Mouse (Mus musculus): ENCODE measurements around the gene Nav2. TPM values are rescaled to one million over a fixed set of nuclear protein-coding genes. Genes with fewer than 3 reads are reported as not detected.

The Nav2 gene
- polyA plus RNA-seq, 1 experiment from 2014 or later: 22.5 TPM

- no peaks in the 10 kb centered on the region for H3K9me3 ChIP-seq (ENCODE audit: control insufficient read depth, low read length)
Observed at GRCm38 (mm10) chr7:49247744-49248331, 339.3 kb downstream of the Nav2 start.

GRCm38 (mm10) chr7:49248333-49249086 lies 340.0 kb downstream of the Nav2 start:
- peak overlapping the region; percentile 99 for H3K4me2 ChIP-seq (ENCODE audit: low read length)
- peaks cover 21% of the 10 kb centered on the region for H3K4me1 ChIP-seq (ENCODE audit: control insufficient read depth, insufficient read depth, low read length)
- no peak overlapping the region; the same call in 1 of the 2 replicates for H3K9ac ChIP-seq (replicated peaks; ENCODE audit: low read length)
- peaks cover 17% of the 10 kb centered on the region; the same call in 1 of the 2 replicates for H3K27me3 ChIP-seq (ENCODE audit: control insufficient read depth, insufficient read depth, low read length)
- no peaks in the 10 kb centered on the region for H3K36me3 ChIP-seq (ENCODE audit: control insufficient read depth, insufficient read depth, low read length)
- DNase-seq (no peak), ATAC-seq (ENCODE audit: low FRiP score, low TSS enrichment) (no peak)
- WGBS: 51% methylated on average over 14 of the region's 14 CpGs
- H3K27ac ChIP-seq (replicated peaks; ENCODE audit: low read depth, low read length): no peak overlapping the region
- H3K9me3 ChIP-seq (ENCODE audit: control insufficient read depth, low read length): no peaks in the 10 kb centered on the region
- peak overlapping the region; percentile 55 for H3K4me3 ChIP-seq (replicated peaks; ENCODE audit: low read depth, low read length)

More at GRCm38 (mm10) chr7:49247744-49248331, 339.3 kb downstream of the Nav2 start:
- Histone ChIP-seq H3K36me3 (ENCODE audit: control insufficient read depth, insufficient read depth, low read length) (no peaks in the 10 kb centered on the region), H3K4me1 (ENCODE audit: control insufficient read depth, insufficient read depth, low read length) (peaks cover 21% of the 10 kb centered on the region), H3K27me3 (ENCODE audit: control insufficient read depth, insufficient read depth, low read length) (peaks cover 17% of the 10 kb centered on the region; the same call in 1 of the 2 replicates), H3K9ac (replicated peaks; ENCODE audit: low read length) (no peak overlapping the region; the same call in 1 of the 2 replicates), H3K4me3 (replicated peaks; ENCODE audit: low read depth, low read length) (peak overlapping the region; percentile 55), H3K27ac (replicated peaks; ENCODE audit: low read depth, low read length) (no peak overlapping the region), H3K4me2 (ENCODE audit: low read length) (peak overlapping the region; percentile 99)
- ATAC-seq (ENCODE audit: low FRiP score, low TSS enrichment): no peak
- DNase-seq: peak; percentile 39
- 38% methylated on average over 8 of the region's 8 CpGs for WGBS

GRCm38 (mm10) chr7:49249462-49249861 lies 340.9 kb downstream of the Nav2 start:
- Histone ChIP-seq H3K27ac (replicated peaks; ENCODE audit: low read depth, low read length) (no peak overlapping the region), H3K4me3 (replicated peaks; ENCODE audit: low read depth, low read length) (no peak overlapping the region), H3K9ac (replicated peaks; ENCODE audit: low read length) (no peak overlapping the region), H3K4me1 (ENCODE audit: control insufficient read depth, insufficient read depth, low read length) (peaks cover 21% of the 10 kb centered on the region), H3K27me3 (ENCODE audit: control insufficient read depth, insufficient read depth, low read length) (peaks cover 17% of the 10 kb centered on the region; the same call in 1 of the 2 replicates), H3K4me2 (ENCODE audit: low read length) (peak overlapping the region; percentile 99; the same call in 1 of the 2 replicates), H3K36me3 (ENCODE audit: control insufficient read depth, insufficient read depth, low read length) (no peaks in the 10 kb centered on the region), H3K9me3 (ENCODE audit: control insufficient read depth, low read length) (no peaks in the 10 kb centered on the region)
- 87% methylated on average over 2 of the region's 2 CpGs for WGBS
- ATAC-seq (ENCODE audit: low FRiP score, low TSS enrichment): no peak
- DNase-seq: no peak

GRCm38 (mm10) chr7:49249996-49250395 lies 341.5 kb downstream of the Nav2 start:
- Histone ChIP-seq H3K4me1 (ENCODE audit: control insufficient read depth, insufficient read depth, low read length) (peaks cover 21% of the 10 kb centered on the region), H3K27ac (replicated peaks; ENCODE audit: low read depth, low read length) (no peak overlapping the region), H3K4me3 (replicated peaks; ENCODE audit: low read depth, low read length) (no peak overlapping the region), H3K4me2 (ENCODE audit: low read length) (peak overlapping the region; percentile 33), H3K9ac (replicated peaks; ENCODE audit: low read length) (no peak overlapping the region; the same call in 1 of the 2 replicates), H3K36me3 (ENCODE audit: control insufficient read depth, insufficient read depth, low read length) (no peaks in the 10 kb centered on the region), H3K9me3 (ENCODE audit: control insufficient read depth, low read length) (no peaks in the 10 kb centered on the region), H3K27me3 (ENCODE audit: control insufficient read depth, insufficient read depth, low read length) (peaks cover 17% of the 10 kb centered on the region; the same call in 1 of the 2 replicates)
- WGBS: 10% methylated on average over 9 of the region's 9 CpGs
- ATAC-seq (ENCODE audit: low FRiP score, low TSS enrichment) (no peak), DNase-seq (peak; percentile 93)

- 94% methylated on average over 13 of the region's 13 CpGs for WGBS
- no peak overlapping the region for H3K4me3 ChIP-seq (replicated peaks; ENCODE audit: low read depth, low read length)
- peaks cover 17% of the 10 kb centered on the region; the same call in 1 of the 2 replicates for H3K27me3 ChIP-seq (ENCODE audit: control insufficient read depth, insufficient read depth, low read length)
- H3K9ac ChIP-seq (replicated peaks; ENCODE audit: low read length): no peak overlapping the region
- H3K4me1 ChIP-seq (ENCODE audit: control insufficient read depth, insufficient read depth, low read length): peaks cover 21% of the 10 kb centered on the region
- no peak for ATAC-seq (ENCODE audit: low FRiP score, low TSS enrichment)
- no peak overlapping the region for H3K4me2 ChIP-seq (ENCODE audit: low read length)
- no peaks in the 10 kb centered on the region for H3K9me3 ChIP-seq (ENCODE audit: control insufficient read depth, low read length)
- DNase-seq: no peak
- H3K36me3 ChIP-seq (ENCODE audit: control insufficient read depth, insufficient read depth, low read length): no peaks in the 10 kb centered on the region
- no peak overlapping the region for H3K27ac ChIP-seq (replicated peaks; ENCODE audit: low read depth, low read length)
Observed at GRCm38 (mm10) chr7:49250581-49251307, 342.2 kb downstream of the Nav2 start.

GRCm38 (mm10) chr7:49251308-49251638 lies 342.8 kb downstream of the Nav2 start:
- no peak overlapping the region for H3K27ac ChIP-seq (replicated peaks; ENCODE audit: low read depth, low read length)
- H3K4me3 ChIP-seq (replicated peaks; ENCODE audit: low read depth, low read length): no peak overlapping the region
- H3K4me1 ChIP-seq (ENCODE audit: control insufficient read depth, insufficient read depth, low read length): peaks cover 21% of the 10 kb centered on the region
- no peak overlapping the region for H3K4me2 ChIP-seq (ENCODE audit: low read length)
- ATAC-seq (ENCODE audit: low FRiP score, low TSS enrichment) (no peak), DNase-seq (no peak)
- H3K27me3 ChIP-seq (ENCODE audit: control insufficient read depth, insufficient read depth, low read length): peaks cover 17% of the 10 kb centered on the region; the same call in 1 of the 2 replicates
- 65% methylated on average over 10 of the region's 10 CpGs for WGBS
- H3K36me3 ChIP-seq (ENCODE audit: control insufficient read depth, insufficient read depth, low read length): no peaks in the 10 kb centered on the region
- no peaks in the 10 kb centered on the region for H3K9me3 ChIP-seq (ENCODE audit: control insufficient read depth, low read length)
- no peak overlapping the region for H3K9ac ChIP-seq (replicated peaks; ENCODE audit: low read length)

- Histone ChIP-seq H3K4me1 (ENCODE audit: control insufficient read depth, insufficient read depth, low read length) (peaks cover 18% of the 10 kb centered on the region), H3K9me3 (ENCODE audit: control insufficient read depth, low read length) (no peaks in the 10 kb centered on the region), H3K27me3 (ENCODE audit: control insufficient read depth, insufficient read depth, low read length) (peaks cover 11% of the 10 kb centered on the region; the same call in 1 of the 2 replicates), H3K9ac (replicated peaks; ENCODE audit: low read length) (no peak overlapping the region), H3K36me3 (ENCODE audit: control insufficient read depth, insufficient read depth, low read length) (no peaks in the 10 kb centered on the region), H3K27ac (replicated peaks; ENCODE audit: low read depth, low read length) (no peak overlapping the region), H3K4me3 (replicated peaks; ENCODE audit: low read depth, low read length) (no peak overlapping the region), H3K4me2 (ENCODE audit: low read length) (no peak overlapping the region)
- DNase-seq (no peak), ATAC-seq (ENCODE audit: low FRiP score, low TSS enrichment) (no peak)
- 93% methylated on average over 7 of the region's 7 CpGs for WGBS
Observed at GRCm38 (mm10) chr7:49252444-49252843, 343.9 kb downstream of the Nav2 start.

GRCm38 (mm10) chr7:49252902-49253301 lies 344.4 kb downstream of the Nav2 start:
- no peak for ATAC-seq (ENCODE audit: low FRiP score, low TSS enrichment)
- no peak overlapping the region for H3K27ac ChIP-seq (replicated peaks; ENCODE audit: low read depth, low read length)
- H3K4me1 ChIP-seq (ENCODE audit: control insufficient read depth, insufficient read depth, low read length): peaks cover 13% of the 10 kb centered on the region
- H3K9ac ChIP-seq (replicated peaks; ENCODE audit: low read length): no peak overlapping the region
- WGBS: 67% methylated on average over 6 of the region's 6 CpGs
- no peaks in the 10 kb centered on the region for H3K9me3 ChIP-seq (ENCODE audit: control insufficient read depth, low read length)
- DNase-seq: no peak
- H3K4me3 ChIP-seq (replicated peaks; ENCODE audit: low read depth, low read length): no peak overlapping the region
- peaks cover 7% of the 10 kb centered on the region; the same call in 1 of the 2 replicates for H3K27me3 ChIP-seq (ENCODE audit: control insufficient read depth, insufficient read depth, low read length)
- H3K36me3 ChIP-seq (ENCODE audit: control insufficient read depth, insufficient read depth, low read length): no peaks in the 10 kb centered on the region
- no peak overlapping the region for H3K4me2 ChIP-seq (ENCODE audit: low read length)
